Mouse (Mus musculus): Measurements from ENCODE around the gene Zfp473. TPM values are rescaled to one million over a fixed set of nuclear protein-coding genes. Genes with fewer than 3 reads are reported as not detected.

Gene Zfp473
- polyA plus RNA-seq, 1 experiment from 2014 or later: 3.1 TPM

- no peak overlapping the region for H3K9ac ChIP-seq (ENCODE audit: low read depth, low read length)
These were observed 9.5 kb upstream of the Zfp473 start for GRCm38 (mm10) chr7:44760366-44760765.

GRCm38 (mm10) chr7:44757164-44757563 is 6.3 kb upstream of the Zfp473 start:
- WGBS: 82% methylated on average over 2 of the region's 2 CpGs
- Histone ChIP-seq H3K4me1 (ENCODE audit: control insufficient read depth, insufficient read depth, low read length) (no peaks in the 10 kb centered on the region), H3K9me3 (ENCODE audit: control insufficient read depth, low read length) (no peaks in the 10 kb centered on the region), H3K36me3 (ENCODE audit: control insufficient read depth, insufficient read depth, low read length) (peaks cover 85% of the 10 kb centered on the region), H3K4me2 (replicated peaks; ENCODE audit: low read depth, low read length) (no peak overlapping the region), H3K9ac (ENCODE audit: low read depth, low read length) (no peak overlapping the region), H3K27me3 (ENCODE audit: control insufficient read depth, insufficient read depth, low read length) (no peaks in the 10 kb centered on the region), H3K27ac (ENCODE audit: low read depth, low read length) (no peak overlapping the region), H3K4me3 (ENCODE audit: low read length) (no peak overlapping the region)
- no peak for ATAC-seq (ENCODE audit: low FRiP score, low TSS enrichment)

More at GRCm38 (mm10) chr7:44760366-44760765, 9.5 kb upstream of the Zfp473 start:
- Histone ChIP-seq H3K27me3 (ENCODE audit: control insufficient read depth, insufficient read depth, low read length) (no peaks in the 10 kb centered on the region), H3K4me1 (ENCODE audit: control insufficient read depth, insufficient read depth, low read length) (no peaks in the 10 kb centered on the region), H3K27ac (ENCODE audit: low read depth, low read length) (no peak overlapping the region), H3K4me2 (replicated peaks; ENCODE audit: low read depth, low read length) (no peak overlapping the region), H3K4me3 (ENCODE audit: low read length) (no peak overlapping the region), H3K9me3 (ENCODE audit: control insufficient read depth, low read length) (no peaks in the 10 kb centered on the region), H3K36me3 (ENCODE audit: control insufficient read depth, insufficient read depth, low read length) (peaks cover 69% of the 10 kb centered on the region)
- no peak for ATAC-seq (ENCODE audit: low FRiP score, low TSS enrichment)

DNA sequence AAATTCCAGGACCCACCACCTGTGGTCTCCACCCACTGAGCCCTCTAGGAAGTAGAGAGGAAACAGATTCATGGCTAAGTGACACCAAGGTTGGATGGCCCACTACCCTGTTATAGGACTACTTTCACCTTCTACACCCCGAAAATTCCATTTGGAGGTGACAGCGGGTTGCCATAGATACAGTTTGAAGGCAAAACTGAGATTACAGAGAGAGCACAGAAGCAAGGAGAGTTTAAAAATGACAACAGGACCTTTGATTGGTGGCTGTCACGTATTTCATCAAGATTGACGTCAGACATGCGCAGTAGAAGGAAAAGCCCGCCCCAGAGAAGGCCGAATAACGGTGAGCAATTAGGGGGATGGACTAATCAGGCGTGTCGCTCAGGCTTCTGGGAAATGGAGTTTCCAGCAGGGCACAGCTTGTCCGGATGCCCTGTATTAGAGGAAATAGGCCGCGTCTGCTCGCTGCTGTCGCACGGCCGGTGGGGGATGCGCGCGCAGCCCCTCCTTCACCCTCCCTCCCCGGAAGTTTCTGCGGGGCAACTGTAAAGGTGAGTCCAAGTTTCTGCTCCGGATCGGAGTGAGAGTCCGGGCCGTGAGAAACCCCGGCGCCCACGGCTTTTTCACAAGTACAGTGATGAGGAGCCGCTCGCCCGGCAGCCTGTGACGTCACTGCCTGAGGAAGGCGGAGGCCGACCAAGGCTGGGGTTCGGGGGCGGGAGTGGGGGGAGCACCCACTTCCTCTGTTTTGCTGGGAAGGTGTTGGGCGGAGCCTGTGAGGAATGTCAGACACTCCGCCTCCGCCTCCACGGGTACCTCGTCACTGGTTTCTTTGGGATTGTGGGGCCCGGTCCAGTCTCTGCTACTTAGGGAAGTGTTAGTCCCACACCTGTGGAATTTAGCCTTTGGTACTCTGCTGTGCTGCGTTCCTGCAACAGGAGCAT is 2.5 kb downstream of the Zfp473 start, which contains the start of gene Vrk3:
Gene Vrk3 (plus strand): TSS at position 313 of the 944 bp plus-strand sequence.
- H3K9ac ChIP-seq (ENCODE audit: low read depth, low read length): peak within 1 kb of the TSS; percentile 61; the same call in 1 of the 2 replicates
- peak within 1 kb of the TSS; percentile 59 for H3K4me2 ChIP-seq (replicated peaks; ENCODE audit: low read depth, low read length)
- H3K9me3 ChIP-seq (ENCODE audit: control insufficient read depth, low read length): no peaks in the 10 kb centered on the region
- peak; percentile 97 for ATAC-seq (ENCODE audit: low FRiP score, low TSS enrichment)
- H3K4me3 ChIP-seq (ENCODE audit: low read length): peak within 1 kb of the TSS; percentile 52
- peaks cover 15% of the 10 kb centered on the region for H3K36me3 ChIP-seq (ENCODE audit: control insufficient read depth, insufficient read depth, low read length)
- peaks cover 9% of the 10 kb centered on the region for H3K4me1 ChIP-seq (ENCODE audit: control insufficient read depth, insufficient read depth, low read length)
- under 1% methylated on average over 44 of the region's 44 CpGs for WGBS
- peak within 1 kb of the TSS; percentile 79 for H3K27ac ChIP-seq (ENCODE audit: low read depth, low read length)
- no peaks in the 10 kb centered on the region for H3K27me3 ChIP-seq (ENCODE audit: control insufficient read depth, insufficient read depth, low read length)

DNA sequence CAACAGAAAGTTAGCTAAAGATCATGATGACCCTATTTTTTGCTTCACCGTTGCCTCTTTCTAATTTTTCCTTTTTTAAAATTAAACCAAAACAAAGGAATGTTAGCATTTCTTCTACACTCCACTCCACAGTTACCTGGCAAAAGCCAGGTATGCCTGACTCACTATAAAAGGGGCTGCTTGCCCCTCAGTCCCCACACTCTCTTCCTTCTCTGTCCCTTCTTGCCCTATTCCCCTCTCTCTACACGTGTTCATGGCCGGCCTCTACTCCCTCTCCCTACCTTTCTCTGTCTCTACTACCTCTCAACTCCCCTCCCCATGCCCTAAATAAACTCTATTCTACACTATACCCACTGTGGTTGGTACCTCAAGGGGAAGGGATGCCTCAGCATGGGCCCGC is 3.7 kb downstream of the Zfp473 start:
- Histone ChIP-seq H3K36me3 (ENCODE audit: control insufficient read depth, insufficient read depth, low read length) (peaks cover 3% of the 10 kb centered on the region), H3K9ac (ENCODE audit: low read depth, low read length) (no peak overlapping the region), H3K27me3 (ENCODE audit: control insufficient read depth, insufficient read depth, low read length) (no peaks in the 10 kb centered on the region), H3K4me3 (ENCODE audit: low read length) (no peak overlapping the region; the same call in 1 of the 2 replicates), H3K4me1 (ENCODE audit: control insufficient read depth, insufficient read depth, low read length) (peaks cover 9% of the 10 kb centered on the region), H3K9me3 (ENCODE audit: control insufficient read depth, low read length) (no peaks in the 10 kb centered on the region), H3K4me2 (replicated peaks; ENCODE audit: low read depth, low read length) (peak overlapping the region; percentile 59), H3K27ac (ENCODE audit: low read depth, low read length) (no peak overlapping the region)
- ATAC-seq (ENCODE audit: low FRiP score, low TSS enrichment): no peak
- WGBS: 74% methylated on average over 4 of the region's 4 CpGs

- peak overlapping the region; percentile 66 for H3K4me2 ChIP-seq (replicated peaks; ENCODE audit: low read depth, low read length)
These were observed 5.8 kb downstream of the Zfp473 start for GRCm38 (mm10) chr7:44745076-44745475.

GRCm38 (mm10) chr7:44744270-44744669 is 6.6 kb downstream of the Zfp473 start:
- H3K27ac ChIP-seq (ENCODE audit: low read depth, low read length): no peak overlapping the region
- H3K4me2 ChIP-seq (replicated peaks; ENCODE audit: low read depth, low read length): peak overlapping the region; percentile 66
- no peak overlapping the region for H3K9ac ChIP-seq (ENCODE audit: low read depth, low read length)
- H3K9me3 ChIP-seq (ENCODE audit: control insufficient read depth, low read length): no peaks in the 10 kb centered on the region
- peaks cover 9% of the 10 kb centered on the region for H3K4me1 ChIP-seq (ENCODE audit: control insufficient read depth, insufficient read depth, low read length)
- no peaks in the 10 kb centered on the region for H3K36me3 ChIP-seq (ENCODE audit: control insufficient read depth, insufficient read depth, low read length)
- ATAC-seq (ENCODE audit: low FRiP score, low TSS enrichment): no peak
- 26% methylated on average over 9 of the region's 9 CpGs for WGBS
- H3K27me3 ChIP-seq (ENCODE audit: control insufficient read depth, insufficient read depth, low read length): no peaks in the 10 kb centered on the region
- no peak overlapping the region for H3K4me3 ChIP-seq (ENCODE audit: low read length)

More at GRCm38 (mm10) chr7:44745076-44745475, 5.8 kb downstream of the Zfp473 start:
- H3K9me3 ChIP-seq (ENCODE audit: control insufficient read depth, low read length): no peaks in the 10 kb centered on the region
- ATAC-seq (ENCODE audit: low FRiP score, low TSS enrichment): peak; percentile 58
- no peaks in the 10 kb centered on the region for H3K36me3 ChIP-seq (ENCODE audit: control insufficient read depth, insufficient read depth, low read length)
- peak overlapping the region; percentile 47 for H3K4me3 ChIP-seq (ENCODE audit: low read length)
- peaks cover 9% of the 10 kb centered on the region for H3K4me1 ChIP-seq (ENCODE audit: control insufficient read depth, insufficient read depth, low read length)
- H3K9ac ChIP-seq (ENCODE audit: low read depth, low read length): peak overlapping the region; percentile 54
- H3K27ac ChIP-seq (ENCODE audit: low read depth, low read length): no peak overlapping the region
- H3K27me3 ChIP-seq (ENCODE audit: control insufficient read depth, insufficient read depth, low read length): no peaks in the 10 kb centered on the region
- WGBS: 0% methylated on average over 18 of the region's 18 CpGs

DNA sequence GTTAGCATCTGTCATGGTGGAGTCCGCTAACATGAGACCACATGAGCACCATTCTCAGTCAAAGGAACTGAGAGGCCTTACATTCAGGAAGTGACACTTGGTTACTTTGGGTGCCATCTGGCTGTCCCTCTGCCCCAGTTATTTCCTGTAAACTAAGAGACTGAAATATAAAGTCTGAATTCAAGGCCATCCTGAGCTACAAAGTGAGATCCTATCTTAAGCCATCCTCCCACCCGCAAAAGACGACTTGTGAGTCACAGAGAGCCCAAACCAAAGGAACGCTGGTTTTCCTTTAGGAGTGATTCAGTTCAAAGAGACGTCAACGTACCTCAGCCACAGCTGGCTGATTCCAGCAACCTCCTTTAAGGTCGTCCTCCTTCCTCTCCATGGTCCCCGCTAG is 9.5 kb downstream of the Zfp473 start:
- H3K9me3 ChIP-seq (ENCODE audit: control insufficient read depth, low read length): no peaks in the 10 kb centered on the region
- no peaks in the 10 kb centered on the region for H3K4me1 ChIP-seq (ENCODE audit: control insufficient read depth, insufficient read depth, low read length)
- no peak overlapping the region for H3K9ac ChIP-seq (ENCODE audit: low read depth, low read length)
- H3K36me3 ChIP-seq (ENCODE audit: control insufficient read depth, insufficient read depth, low read length): no peaks in the 10 kb centered on the region; the same call in 1 of the 2 replicates
- 71% methylated on average over 8 of the region's 8 CpGs for WGBS
- no peak overlapping the region for H3K4me3 ChIP-seq (ENCODE audit: low read length)
- H3K27ac ChIP-seq (ENCODE audit: low read depth, low read length): no peak overlapping the region
- H3K4me2 ChIP-seq (replicated peaks; ENCODE audit: low read depth, low read length): no peak overlapping the region
- H3K27me3 ChIP-seq (ENCODE audit: control insufficient read depth, insufficient read depth, low read length): no peaks in the 10 kb centered on the region
- ATAC-seq (ENCODE audit: low FRiP score, low TSS enrichment): no peak

GRCm38 (mm10) chr7:44733723-44734122 is 17.1 kb downstream of the Zfp473 start:
- Histone ChIP-seq H3K4me2 (replicated peaks; ENCODE audit: low read depth, low read length) (no peak overlapping the region), H3K27ac (ENCODE audit: low read depth, low read length) (no peak overlapping the region), H3K9ac (ENCODE audit: low read depth, low read length) (no peak overlapping the region), H3K4me3 (ENCODE audit: low read length) (no peak overlapping the region), H3K27me3 (ENCODE audit: control insufficient read depth, insufficient read depth, low read length) (no peaks in the 10 kb centered on the region), H3K4me1 (ENCODE audit: control insufficient read depth, insufficient read depth, low read length) (no peaks in the 10 kb centered on the region), H3K9me3 (ENCODE audit: control insufficient read depth, low read length) (no peaks in the 10 kb centered on the region), H3K36me3 (ENCODE audit: control insufficient read depth, insufficient read depth, low read length) (peaks cover 4% of the 10 kb centered on the region; the same call in 1 of the 2 replicates)
- WGBS: 89% methylated on average over 9 of the region's 9 CpGs
- no peak for ATAC-seq (ENCODE audit: low FRiP score, low TSS enrichment)

Data from kidney, embryonic 14.5 days (tissue).